Mouse (Mus musculus) lung, postnatal 0 days (tissue): Measurements from ENCODE around the gene Acnat1. TPM values are rescaled to one million over a fixed set of nuclear protein-coding genes. Genes with fewer than 3 reads are reported as not detected.
"Not testable (repeated sequence)": the region's sequence is repeated elsewhere in the genome, so short reads cannot be mapped to it uniquely, and the experiment has no call there.

Source experiments
- ATAC-seq: fragments of 200-750 bp; cut with Nextera tagmentation; 2 replicates; pipeline ENCODE4 v1.8.0; 2017; ENCODE audit warnings: moderate library complexity
- DNase-seq: peaks from one replicate; pipeline ENCODE4 v3.0.0-alpha.2; 2016; ENCODE audit warnings: low spot score
- H3K27ac ChIP-seq: fragments of 300-500 bp; sonication (generic); 2 replicates; pipeline ENCODE4 v1.5.1; 2014; ENCODE audit warnings: antibody characterized with exemption, mild to moderate bottlenecking, low read length, mixed read lengths
- H3K27me3 ChIP-seq: fragments of 300-500 bp; sonication (generic); replicated peaks from 2 replicates; pipeline ENCODE4 v1.6.1; 2014; ENCODE audit warnings: low read length, mixed read lengths; ENCODE audit not compliant: insufficient read depth
- H3K36me3 ChIP-seq: fragments of 300-500 bp; sonication (generic); 2 replicates; pipeline ENCODE4 v1.6.1; 2014; ENCODE audit warnings: low read length, mixed read lengths; ENCODE audit not compliant: insufficient read depth
- H3K4me1 ChIP-seq: fragments of 300-500 bp; sonication (generic); 2 replicates; pipeline ENCODE4 v1.6.1; 2014; ENCODE audit warnings: antibody characterized with exemption, low read depth, low read length, mixed read lengths; ENCODE audit not compliant: insufficient read depth
- H3K4me2 ChIP-seq: fragments of 300-500 bp; sonication (generic); replicated peaks from 2 replicates; pipeline ENCODE4 v1.6.1; 2014; ENCODE audit warnings: low read depth, mild to moderate bottlenecking, low read length, moderate library complexity, mixed read lengths
- H3K4me3 ChIP-seq: fragments of 300-500 bp; sonication (generic); 2 replicates; pipeline ENCODE4 v1.5.1; 2014; ENCODE audit warnings: low read depth, low read length
- H3K9ac ChIP-seq: fragments of 300-500 bp; sonication (generic); replicated peaks from 2 replicates; pipeline ENCODE4 v1.6.1; 2014; ENCODE audit warnings: low read depth, mild to moderate bottlenecking
- H3K9me3 ChIP-seq: fragments of 300-500 bp; sonication (generic); 2 replicates; pipeline ENCODE4 v1.6.1; 2016; ENCODE audit warnings: low read length, mixed read lengths
- CTCF ChIP-seq: IDR thresholded peaks from 2 replicates; pipeline ENCODE4 v1.5.1; 2016; ENCODE audit warnings: antibody characterized with exemption, mild to moderate bottlenecking
- EP300 ChIP-seq: IDR thresholded peaks from 2 replicates; pipeline ENCODE4 v1.6.1; 2016; ENCODE audit warnings: antibody characterized with exemption, mild to moderate bottlenecking, control low read depth
- WGBS: fragments of 180-500 bp; shearing (Covaris S2); extraction: QIAGEN DNeasy Blood & Tissue Kit; methylation state at CpG from one replicate; pipeline ENCODE4 v1.1.7; 2014; 5-methylcytosine and 5-hydroxymethylcytosine counted together
- polyA plus RNA-seq: library from polyadenylated mRNA; unstranded; fragments of >200 nt; fragmentation: Nextera tagmentation; extraction: Ambion mirVana; gene quantifications from 2 replicates; pipeline ENCODE4 v1.2.1, GENCODE M21; 2015

Gene Acnat1
- polyA plus RNA-seq, 1 experiment from 2014 or later = 0.29 TPM

- Histone ChIP-seq H3K4me3 (no peak overlapping the region), H3K27me3 (no peaks in the 10 kb centered on the region), H3K36me3 (no peaks in the 10 kb centered on the region), H3K27ac (no peak overlapping the region), H3K4me2 (peak overlapping the region; percentile 30; the same call in 1 of the 2 replicates), H3K4me1 (no peaks in the 10 kb centered on the region), H3K9ac (no peak overlapping the region), H3K9me3 (no peaks in the 10 kb centered on the region)
- peak; percentile 54 for DNase-seq
- no peak for TF ChIP-seq CTCF
- TF ChIP-seq EP300 = no peak
- WGBS = 22% methylated on average over 3 of the region's 3 CpGs
- peak; percentile 43 for ATAC-seq
Measured at GRCm38 (mm10) chr4:49480896-49481295, 7.2 kb upstream of the Acnat1 start.

DNA sequence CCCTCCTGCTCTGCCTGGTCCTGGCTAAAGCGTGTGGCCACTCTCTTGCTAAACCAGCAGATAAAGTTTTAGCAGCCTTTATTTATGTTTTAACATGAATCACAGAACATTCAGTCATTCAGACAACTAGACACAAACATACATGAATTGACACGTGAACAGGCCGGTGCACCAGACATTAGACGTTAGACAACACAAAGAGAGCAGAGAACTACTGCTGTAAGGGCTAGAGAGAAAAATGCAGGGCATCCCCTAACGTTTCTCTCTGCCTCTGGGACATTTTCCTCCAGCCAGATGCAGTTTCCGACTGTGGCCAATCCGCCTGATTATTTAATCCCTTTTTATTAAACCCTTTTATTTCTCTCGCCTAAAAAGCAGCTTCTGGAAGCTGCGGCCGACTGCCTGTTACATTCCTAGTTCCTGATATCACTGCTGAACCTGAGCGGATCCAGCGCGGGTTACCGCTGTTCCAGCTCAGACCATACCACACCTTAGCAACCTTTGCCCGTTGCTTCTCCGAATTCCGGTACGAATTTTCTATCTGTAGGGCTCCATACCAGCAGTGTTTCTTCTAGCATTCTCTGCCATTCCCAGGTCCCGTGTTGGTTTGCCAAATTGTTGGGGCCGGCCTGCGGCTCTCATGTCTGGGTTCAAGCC lies 6.5 kb upstream of the Acnat1 start:
- 0 out of 2 replicates have a peak overlapping the region, but pooled peaks have one; percentile 12 for H3K9ac ChIP-seq
- no peak overlapping the region for H3K27ac ChIP-seq
- no peaks in the 10 kb centered on the region for H3K9me3 ChIP-seq
- ATAC-seq (peak; percentile 55; the same call in 1 of the 2 replicates), DNase-seq (no peak)
- 10% methylated on average over 21 of the region's 21 CpGs for WGBS
- TF ChIP-seq EP300 (no peak), CTCF (no peak)
- no peak overlapping the region; the same call in 1 of the 2 replicates for H3K4me3 ChIP-seq
- H3K27me3 ChIP-seq = no peaks in the 10 kb centered on the region
- H3K4me2 ChIP-seq = peak overlapping the region; percentile 30
- no peaks in the 10 kb centered on the region for H3K36me3 ChIP-seq
- H3K4me1 ChIP-seq = no peaks in the 10 kb centered on the region

- WGBS = 21% methylated on average over 2 of the region's 2 CpGs
- DNase-seq = peak; percentile 22
- H3K27me3 ChIP-seq, H3K27ac ChIP-seq, ATAC-seq, H3K4me3 ChIP-seq, H3K4me1 ChIP-seq, H3K4me2 ChIP-seq, H3K9me3 ChIP-seq, H3K36me3 ChIP-seq, H3K9ac ChIP-seq: not testable (repeated sequence)
Measured at GRCm38 (mm10) chr4:49479035-49479434, 5.3 kb upstream of the Acnat1 start.

- H3K27ac ChIP-seq = no peak overlapping the region
- no peaks in the 10 kb centered on the region for H3K9me3 ChIP-seq
- peak; percentile 40 for DNase-seq
- TF ChIP-seq CTCF (no peak), EP300 (no peak)
- no peak overlapping the region; the same call in 1 of the 2 replicates for H3K4me3 ChIP-seq
- WGBS = 19% methylated on average over 19 of the region's 19 CpGs
- peak; percentile 72 for ATAC-seq
- H3K4me2 ChIP-seq = peak overlapping the region; percentile 45
- H3K9ac ChIP-seq = no peak overlapping the region
- no peaks in the 10 kb centered on the region for H3K27me3 ChIP-seq
- H3K4me1 ChIP-seq = no peaks in the 10 kb centered on the region
- H3K36me3 ChIP-seq = no peaks in the 10 kb centered on the region
Measured at GRCm38 (mm10) chr4:49478118-49478877, 4.6 kb upstream of the Acnat1 start.

- TF ChIP-seq CTCF (no peak), EP300 (no peak)
- ATAC-seq (no peak), DNase-seq (no peak)
- H3K9me3 ChIP-seq = no peaks in the 10 kb centered on the region
- H3K36me3 ChIP-seq = no peaks in the 10 kb centered on the region
- H3K4me1 ChIP-seq = no peaks in the 10 kb centered on the region
- no peak overlapping the region for H3K4me2 ChIP-seq
- H3K4me3 ChIP-seq = no peak overlapping the region
- H3K27me3 ChIP-seq = no peaks in the 10 kb centered on the region
- H3K9ac ChIP-seq = no peak overlapping the region
- H3K27ac ChIP-seq = no peak overlapping the region
Measured at GRCm38 (mm10) chr4:49474583-49474982, 871 bp upstream of the Acnat1 start.

GRCm38 (mm10) chr4:49469435-49470151 lies 4.1 kb downstream of the Acnat1 start:
- WGBS = 80% methylated on average over 3 of the region's 3 CpGs
- TF ChIP-seq CTCF (no peak), EP300 (no peak)
- no peak for ATAC-seq

More at GRCm38 (mm10) chr4:49469435-49470151, 4.1 kb downstream of the Acnat1 start:
- H3K36me3 ChIP-seq = no peaks in the 10 kb centered on the region
- DNase-seq = no peak
- H3K4me2 ChIP-seq = no peak overlapping the region
- H3K9me3 ChIP-seq = no peaks in the 10 kb centered on the region
- no peak overlapping the region for H3K4me3 ChIP-seq
- no peak overlapping the region for H3K9ac ChIP-seq
- no peaks in the 10 kb centered on the region for H3K27me3 ChIP-seq
- H3K27ac ChIP-seq = no peak overlapping the region
- H3K4me1 ChIP-seq = no peaks in the 10 kb centered on the region
